Mouse (Mus musculus): ENCODE data around the gene H2afx.
"Not testable (repeated sequence)": the region's sequence is repeated elsewhere in the genome, so short reads cannot be mapped to it uniquely, and the experiment has no call there.

The H2afx gene

GRCm38 (mm10) chr9:44318076-44318825 is 16.2 kb upstream of the H2afx start:
- DNase-seq (ENCODE audit: extremely low spot score, low read depth, low spot score) = no peak

GRCm38 (mm10) chr9:44318826-44319095 is 15.7 kb upstream of the H2afx start:
- no peak for DNase-seq (ENCODE audit: extremely low spot score, low read depth, low spot score)

DNA sequence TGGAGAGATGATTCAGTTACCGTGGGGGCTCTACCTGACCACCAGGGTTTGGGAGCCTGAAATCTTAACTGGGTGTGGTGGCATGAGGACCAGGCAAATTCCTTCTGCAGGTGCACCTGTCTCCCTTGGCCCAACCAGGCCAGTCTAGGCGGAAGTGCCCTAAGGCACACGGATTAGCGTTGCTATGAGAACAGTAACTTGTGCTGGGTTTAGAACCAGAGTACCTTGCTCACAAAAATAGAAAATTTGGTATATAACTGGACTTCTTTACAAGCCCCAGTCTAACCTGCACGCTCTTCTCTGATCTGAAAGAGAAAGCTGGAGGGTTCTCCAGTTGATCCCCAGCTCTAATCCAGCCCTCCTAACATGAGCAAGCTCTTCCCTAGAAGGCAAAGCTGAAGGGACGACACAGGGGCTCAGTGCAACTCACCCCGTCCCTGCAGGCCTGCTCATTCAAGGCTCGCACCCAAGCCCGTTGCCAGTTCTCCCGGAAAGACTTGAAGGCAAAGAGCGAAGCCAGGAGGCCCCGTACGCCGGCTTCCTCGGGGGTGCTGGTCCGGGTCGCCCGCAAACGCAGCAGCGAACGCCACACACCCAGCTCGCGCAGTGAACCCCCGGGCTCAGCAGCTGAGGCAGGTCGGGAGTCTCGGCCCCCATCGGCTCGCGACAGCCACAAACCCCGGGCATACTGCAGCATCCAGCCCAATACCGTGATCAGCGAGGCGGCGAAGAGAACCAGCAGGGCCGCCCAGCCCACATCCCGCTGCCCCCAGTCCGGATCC is 15.2 kb upstream of the H2afx start:
- no peak for DNase-seq (ENCODE audit: extremely low spot score, low read depth, low spot score)

GRCm38 (mm10) chr9:44319887-44320798 is 14.4 kb upstream of the H2afx start, which contains the start of gene C2cd2l:
Gene C2cd2l, minus strand, starts transcription at chr9:44320285.
- DNase-seq (ENCODE audit: extremely low spot score, low read depth, low spot score) = peak; percentile 88

- no peak for DNase-seq (ENCODE audit: extremely low spot score, low read depth, low spot score)
Observed at GRCm38 (mm10) chr9:44320799-44321133, 13.7 kb upstream of the H2afx start.

DNA sequence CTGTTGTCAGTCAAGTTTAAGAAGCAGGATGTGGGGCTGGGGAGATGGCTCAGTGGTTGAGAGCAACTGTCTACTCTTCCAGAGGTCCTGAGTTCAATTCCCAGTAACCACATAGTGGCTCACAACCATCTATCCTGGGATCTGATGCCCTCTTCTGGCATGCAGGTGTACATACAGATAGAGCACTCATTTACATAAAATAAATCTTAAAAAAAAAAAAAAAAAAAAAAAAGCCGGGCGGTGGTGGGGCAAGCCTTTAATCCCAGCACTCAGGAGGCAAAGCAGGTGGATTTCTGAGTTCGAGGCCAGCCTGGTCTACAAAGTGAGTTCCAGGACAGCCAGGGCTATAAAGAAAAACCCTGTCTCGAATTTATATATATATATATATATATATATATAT is 10.8 kb upstream of the H2afx start:
- not testable (repeated sequence) for DNase-seq (ENCODE audit: extremely low spot score, low read depth, low spot score)

DNA sequence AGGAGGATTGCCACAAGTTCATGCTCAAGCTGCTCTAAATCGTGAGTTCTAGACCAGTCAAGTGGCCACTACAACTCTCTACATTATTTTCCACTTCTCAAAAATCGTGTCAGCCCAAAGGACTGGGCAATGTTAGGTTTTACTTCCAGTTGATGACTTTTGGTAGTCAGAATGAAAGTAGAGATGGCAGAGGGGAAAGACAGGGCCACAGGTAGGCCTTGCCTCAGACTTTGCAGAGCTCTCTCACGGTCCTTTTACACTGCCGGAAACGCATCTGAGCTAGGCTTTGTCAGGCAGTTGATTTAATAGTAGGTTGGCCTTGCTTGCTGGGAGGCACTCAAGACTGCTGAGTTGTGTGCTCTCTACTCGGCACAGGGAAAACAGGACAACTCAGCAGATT is 10.3 kb upstream of the H2afx start:
- DNase-seq (ENCODE audit: extremely low spot score, low read depth, low spot score) = no peak

DNA sequence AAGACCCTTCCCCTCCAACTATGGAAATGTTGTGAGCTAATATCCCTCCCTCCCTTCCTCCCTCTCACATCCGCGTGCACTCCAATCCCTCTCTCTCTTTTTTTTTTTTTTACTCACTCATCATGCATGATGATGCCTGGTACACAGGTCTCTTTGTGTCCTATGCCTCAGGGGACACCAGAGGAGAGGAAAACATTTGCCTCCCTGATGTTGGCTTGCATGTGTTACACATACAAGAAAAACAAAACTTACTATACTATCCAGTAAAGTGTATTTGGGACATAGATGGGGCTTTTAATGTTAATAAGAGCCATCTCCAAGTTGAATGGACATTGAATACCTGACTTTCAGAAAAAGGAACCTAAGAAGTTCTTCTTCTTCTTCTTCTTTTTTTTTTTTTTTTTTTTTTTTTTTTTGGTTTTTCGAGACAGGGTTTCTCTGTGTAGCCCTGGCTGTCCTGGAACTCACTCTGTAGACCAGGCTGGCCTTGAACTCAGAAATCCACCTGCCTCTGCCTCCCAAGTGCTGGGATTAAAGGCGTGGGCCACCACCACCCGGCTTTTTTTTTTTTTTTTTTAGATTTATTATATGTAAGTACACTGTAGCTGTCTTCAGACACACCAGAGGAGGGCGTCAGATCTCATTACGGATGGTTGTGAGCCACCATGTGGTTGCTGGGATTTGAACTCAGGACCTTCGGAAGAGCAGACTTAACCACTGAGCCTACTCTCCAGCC is 9.3 kb upstream of the H2afx start:
- DNase-seq (ENCODE audit: extremely low spot score, low read depth, low spot score) = not testable (repeated sequence)

DNA sequence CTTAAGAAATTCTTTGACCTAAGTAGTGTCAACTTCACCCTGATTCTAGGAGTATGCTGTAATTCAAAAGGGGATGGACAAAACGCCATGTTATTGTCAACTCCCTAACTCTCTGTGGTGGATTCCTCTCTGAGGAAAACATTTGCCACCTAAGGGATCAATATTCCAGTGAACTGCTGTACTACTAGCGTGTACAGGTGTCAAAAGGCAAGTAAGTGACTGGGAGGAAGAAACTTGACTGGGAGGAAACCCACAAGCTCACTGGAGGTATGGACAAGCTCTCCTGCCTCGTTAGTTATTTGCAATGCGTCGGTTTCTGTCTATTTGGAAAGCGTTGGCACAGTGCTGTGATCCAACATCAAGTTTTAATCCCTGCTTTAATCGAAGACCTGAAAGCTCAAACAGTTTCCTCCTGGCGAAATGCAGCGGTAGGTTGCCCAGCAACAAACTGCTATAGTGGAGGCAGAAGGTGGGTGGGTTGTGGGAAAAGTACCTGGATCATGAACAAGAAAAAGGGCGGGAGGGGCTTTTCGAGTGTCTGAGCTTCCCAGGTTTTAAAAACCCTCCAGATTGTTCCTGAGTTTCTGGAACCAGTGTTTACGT is 8.6 kb upstream of the H2afx start, which contains the start of gene Dpagt1:
Dpagt1 (plus strand) TSS at position 252 of the 603 bp plus-strand sequence.
- no peak for DNase-seq (ENCODE audit: extremely low spot score, low read depth, low spot score)

DNA sequence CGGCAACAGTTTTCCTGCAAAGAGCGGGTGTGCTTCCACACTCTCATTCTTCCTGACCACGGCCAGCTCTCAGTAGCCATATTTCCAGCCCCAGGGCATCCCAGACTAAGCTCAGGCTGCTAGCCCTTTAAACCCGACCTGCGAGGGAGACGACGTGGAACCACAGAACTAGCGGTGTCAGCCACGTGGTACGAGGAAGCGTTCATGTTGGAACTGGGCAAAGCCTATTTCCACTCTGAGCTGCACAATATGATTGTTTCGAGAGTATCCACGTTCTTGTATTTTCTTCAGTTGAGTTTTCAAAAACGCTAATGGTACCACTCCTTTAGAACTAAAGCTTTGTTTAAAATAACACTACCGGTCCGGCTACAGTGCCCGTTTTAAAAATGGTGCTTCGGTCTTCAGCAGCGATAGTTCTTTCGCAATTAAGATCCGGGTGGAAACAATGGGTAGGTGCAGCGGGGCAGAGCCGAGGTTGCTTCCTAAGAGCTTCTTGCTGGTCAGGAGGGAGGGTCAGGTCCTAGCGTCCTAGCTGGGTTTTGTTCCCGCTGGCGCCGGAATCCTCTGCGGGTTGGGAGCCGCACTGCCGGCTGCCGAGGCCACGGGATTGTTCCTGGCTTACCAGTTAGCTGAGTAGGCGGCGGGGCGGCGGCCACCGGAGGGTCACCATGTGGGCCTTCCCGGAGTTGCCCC is 8.0 kb upstream of the H2afx start:
- peak; percentile 82 for DNase-seq (ENCODE audit: extremely low spot score, low read depth, low spot score)

GRCm38 (mm10) chr9:44327064-44327711 is 7.3 kb upstream of the H2afx start:
- no peak for DNase-seq (ENCODE audit: extremely low spot score, low read depth, low spot score)

DNA sequence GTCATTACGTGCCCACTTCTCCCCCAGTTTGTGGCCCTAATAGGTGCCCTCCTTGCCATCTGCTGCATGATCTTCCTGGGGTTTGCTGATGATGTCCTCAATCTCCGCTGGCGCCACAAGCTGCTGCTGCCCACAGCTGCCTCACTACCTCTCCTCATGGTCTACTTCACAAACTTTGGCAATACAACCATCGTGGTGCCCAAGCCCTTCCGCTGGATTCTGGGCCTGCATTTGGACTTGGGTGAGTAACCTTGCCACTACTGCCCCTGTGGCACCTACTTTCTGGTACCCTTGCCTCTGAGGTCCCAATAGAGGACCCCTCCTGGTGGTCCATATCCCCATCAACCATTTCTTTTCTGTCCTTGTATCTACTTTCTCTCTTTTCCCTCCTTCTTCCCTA is 6.6 kb upstream of the H2afx start:
- DNase-seq (ENCODE audit: extremely low spot score, low read depth, low spot score) = no peak

- no peak for DNase-seq (ENCODE audit: extremely low spot score, low read depth, low spot score)
Observed at GRCm38 (mm10) chr9:44330736-44331135, 3.8 kb upstream of the H2afx start.

DNA sequence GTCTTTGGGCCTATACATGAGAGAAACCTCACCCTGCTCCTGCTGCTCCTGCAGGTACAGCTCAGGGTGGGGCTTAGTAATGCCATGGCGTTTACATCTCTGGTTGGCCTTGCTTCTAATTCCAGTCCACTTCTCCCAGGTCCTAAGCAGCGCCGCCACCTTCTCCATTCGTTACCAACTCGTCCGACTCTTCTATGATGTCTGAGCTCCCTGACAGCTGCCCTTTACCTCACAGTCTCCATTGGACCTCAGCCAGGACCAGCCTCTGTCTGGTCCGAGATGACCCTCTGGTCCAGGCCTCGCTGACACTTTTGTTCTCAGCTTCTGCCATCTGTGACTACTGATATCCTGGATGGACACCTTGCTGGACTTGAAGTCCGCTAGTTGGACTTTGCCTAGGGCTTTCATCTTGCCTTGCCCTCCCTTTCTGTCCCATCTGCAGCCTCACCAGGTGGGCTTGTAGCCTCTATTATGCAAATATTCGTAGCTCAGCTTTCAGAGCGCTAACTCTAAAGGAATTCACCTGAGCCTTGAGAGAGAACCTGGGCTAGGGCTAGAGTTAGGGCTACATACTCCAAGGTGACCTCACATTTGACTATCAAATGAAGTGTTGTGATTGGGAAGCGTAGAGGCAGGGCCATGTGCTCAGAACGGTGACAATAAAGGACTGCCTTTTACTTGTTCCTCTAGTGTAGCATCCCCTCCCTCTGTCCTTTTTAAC is 1.4 kb upstream of the H2afx start:
- DNase-seq (ENCODE audit: extremely low spot score, low read depth, low spot score) = no peak

DNA sequence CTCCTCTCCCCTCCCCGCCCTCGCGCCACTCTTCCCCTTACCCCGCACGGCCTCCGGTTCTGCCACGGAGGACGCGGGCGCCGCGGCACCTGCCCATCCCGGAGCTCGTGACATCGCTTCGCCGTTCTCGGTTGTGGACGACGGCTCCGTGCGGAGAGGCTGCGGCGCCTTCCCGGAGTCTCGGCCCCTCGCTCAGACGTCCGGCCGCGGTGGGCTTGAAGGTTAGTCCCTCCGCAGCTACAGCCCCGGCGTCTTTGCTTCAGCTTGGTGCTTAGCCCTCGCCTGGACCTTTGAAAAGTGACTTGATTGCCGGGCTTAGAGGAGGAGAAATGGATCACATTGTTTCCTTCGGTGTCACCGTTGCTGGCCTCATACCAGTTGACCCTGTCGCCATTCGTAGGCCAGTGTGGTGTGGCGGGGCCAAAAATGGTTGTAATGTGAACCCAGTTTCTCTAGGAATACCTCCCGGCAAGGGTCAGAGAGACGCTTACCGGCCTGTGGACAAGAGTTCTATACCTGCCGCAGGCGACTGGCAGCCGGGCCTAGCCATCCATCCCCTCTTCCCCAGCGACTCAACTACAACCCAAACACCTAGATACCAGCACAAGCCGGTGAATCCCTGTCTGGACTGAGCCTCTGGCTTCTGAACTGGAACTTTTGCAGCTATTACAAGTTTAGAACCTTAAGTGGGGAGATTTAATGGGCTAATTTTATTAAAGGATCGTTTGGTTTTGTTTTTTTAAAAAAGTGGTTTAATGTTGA is 1.0 kb downstream of the H2afx start:
- no peak for DNase-seq (ENCODE audit: extremely low spot score, low read depth, low spot score)

GRCm38 (mm10) chr9:44336093-44336406 is 1.6 kb downstream of the H2afx start:
- DNase-seq (ENCODE audit: extremely low spot score, low read depth, low spot score) = no peak

- not testable (repeated sequence) for DNase-seq (ENCODE audit: extremely low spot score, low read depth, low spot score)
Observed at GRCm38 (mm10) chr9:44336513-44336912, 2.0 kb downstream of the H2afx start.

- DNase-seq (ENCODE audit: extremely low spot score, low read depth, low spot score) = no peak
Observed at GRCm38 (mm10) chr9:44336964-44337363, 2.5 kb downstream of the H2afx start.

Data from hindlimb bud, embryonic 11.5 days (tissue).